Mouse (Mus musculus) lung, adult 2 months (tissue): ENCODE measurements around the gene Timm13.
A peak's percentile ranks its signal among the peaks of the same experiment; 100 is the strongest.

Experiments
- CTCF ChIP-seq: fragments of 200-500 bp; IDR thresholded peaks from 2 replicates; pipeline ENCODE4 v1.5.1; 2011; ENCODE audit warnings: mild to moderate bottlenecking, low read length, control low read depth; ENCODE audit not compliant: insufficient read depth
- POLR2A ChIP-seq: fragments of 200-500 bp; IDR thresholded peaks from 2 replicates; pipeline ENCODE4 v1.6.1; 2011; ENCODE audit warnings: low read depth, mild to moderate bottlenecking, control low read depth, low read length, borderline replicate concordance; ENCODE audit errors: extremely low read depth

- TF ChIP-seq POLR2A (peak; percentile 36; the same call in 1 of the 2 replicates), CTCF (no peak)
Measured at GRCm38 (mm10) chr10:80932206-80932605, 31.4 kb upstream of the Timm13 start.
